Mouse (Mus musculus) liver, embryonic 16.5 days (tissue): ENCODE measurements around the gene Rplp2. TPM values are rescaled to one million over a fixed set of nuclear protein-coding genes. Genes with fewer than 3 reads are reported as not detected.
"Not testable (repeated sequence)": the region's sequence is repeated elsewhere in the genome, so short reads cannot be mapped to it uniquely, and the experiment has no call there.

Source experiments
- ATAC-seq: fragments of 200-750 bp; cut with Nextera tagmentation; 2 replicates; pipeline ENCODE4 v1.8.0; 2017; ENCODE audit warnings: low read depth, mild to moderate bottlenecking, moderate number of reproducible peaks, moderate library complexity
- H3K27ac ChIP-seq: fragments of 300-500 bp; sonication (generic); 2 replicates; pipeline ENCODE4 v1.5.1; 2014; ENCODE audit warnings: mild to moderate bottlenecking, low read length
- H3K27me3 ChIP-seq: fragments of 300-500 bp; sonication (generic); 2 replicates; pipeline ENCODE4 v1.6.1; 2014; ENCODE audit warnings: low read depth, low read length, mixed read lengths; ENCODE audit not compliant: control insufficient read depth, insufficient read depth
- H3K36me3 ChIP-seq: fragments of 300-500 bp; sonication (generic); 2 replicates; pipeline ENCODE4 v1.6.1; 2014; ENCODE audit warnings: mild to moderate bottlenecking; ENCODE audit not compliant: control insufficient read depth, insufficient read depth
- H3K4me1 ChIP-seq: fragments of 300-500 bp; sonication (generic); 2 replicates; pipeline ENCODE4 v1.6.1; 2014; ENCODE audit warnings: low read depth, low read length, mixed read lengths; ENCODE audit not compliant: control insufficient read depth
- H3K4me2 ChIP-seq: fragments of 300-500 bp; sonication (generic); 2 replicates; pipeline ENCODE4 v1.6.1; 2014; ENCODE audit warnings: low read depth, low read length, mixed read lengths
- H3K4me3 ChIP-seq: fragments of 300-500 bp; sonication (generic); 2 replicates; pipeline ENCODE4 v1.5.1; 2014; ENCODE audit warnings: low read depth, mild to moderate bottlenecking, low read length
- H3K9ac ChIP-seq: fragments of 300-500 bp; sonication (generic); 2 replicates; pipeline ENCODE4 v1.6.1; 2014; ENCODE audit warnings: low read depth, low read length
- H3K9me3 ChIP-seq: fragments of 300-500 bp; sonication (generic); replicated peaks from 2 replicates; pipeline ENCODE4 v1.6.1; 2016; ENCODE audit warnings: low read length; ENCODE audit not compliant: control insufficient read depth
- WGBS: fragments of 180-500 bp; shearing (Covaris S2); extraction: QIAGEN DNeasy Blood & Tissue Kit; methylation state at CpG from one replicate; pipeline ENCODE4 v1.1.7; 2014; ENCODE audit not compliant: insufficient replicate concordance; 5-methylcytosine and 5-hydroxymethylcytosine counted together
- polyA plus RNA-seq: library from polyadenylated mRNA; unstranded; fragments of >200 nt; fragmentation: Nextera tagmentation; extraction: Ambion mirVana; gene quantifications from 2 replicates; pipeline ENCODE4 v1.2.1, GENCODE M21; 2015

Rplp2 gene
- polyA plus RNA-seq, 1 experiment from 2014 or later: 644 TPM

- peaks cover 30% of the 10 kb centered on the region for H3K36me3 ChIP-seq
- 87% methylated on average over 9 of the region's 9 CpGs for WGBS
- no peaks in the 10 kb centered on the region for H3K9me3 ChIP-seq
- ATAC-seq: no peak
- H3K4me2 ChIP-seq: 0 out of 2 replicates have a peak overlapping the region, but pooled peaks have one; percentile 95
- H3K9ac ChIP-seq: no peak overlapping the region
- no peak overlapping the region for H3K27ac ChIP-seq
- H3K4me1 ChIP-seq: peaks cover 52% of the 10 kb centered on the region
- H3K27me3 ChIP-seq: no peaks in the 10 kb centered on the region
- no peak overlapping the region for H3K4me3 ChIP-seq
Measured at GRCm38 (mm10) chr7:141441460-141441859, 5.7 kb upstream of the Rplp2 start.

- Histone ChIP-seq H3K4me3 (peak overlapping the region; percentile 63), H3K27ac (no peak overlapping the region), H3K36me3 (peaks cover 30% of the 10 kb centered on the region), H3K9me3 (no peaks in the 10 kb centered on the region), H3K27me3 (no peaks in the 10 kb centered on the region), H3K9ac (peak overlapping the region; percentile 78), H3K4me2 (peak overlapping the region; percentile 95), H3K4me1 (peaks cover 48% of the 10 kb centered on the region)
- WGBS: 83% methylated on average over 13 of the region's 13 CpGs
- ATAC-seq: no peak
Measured at GRCm38 (mm10) chr7:141442199-141442598, 5.0 kb upstream of the Rplp2 start.

DNA sequence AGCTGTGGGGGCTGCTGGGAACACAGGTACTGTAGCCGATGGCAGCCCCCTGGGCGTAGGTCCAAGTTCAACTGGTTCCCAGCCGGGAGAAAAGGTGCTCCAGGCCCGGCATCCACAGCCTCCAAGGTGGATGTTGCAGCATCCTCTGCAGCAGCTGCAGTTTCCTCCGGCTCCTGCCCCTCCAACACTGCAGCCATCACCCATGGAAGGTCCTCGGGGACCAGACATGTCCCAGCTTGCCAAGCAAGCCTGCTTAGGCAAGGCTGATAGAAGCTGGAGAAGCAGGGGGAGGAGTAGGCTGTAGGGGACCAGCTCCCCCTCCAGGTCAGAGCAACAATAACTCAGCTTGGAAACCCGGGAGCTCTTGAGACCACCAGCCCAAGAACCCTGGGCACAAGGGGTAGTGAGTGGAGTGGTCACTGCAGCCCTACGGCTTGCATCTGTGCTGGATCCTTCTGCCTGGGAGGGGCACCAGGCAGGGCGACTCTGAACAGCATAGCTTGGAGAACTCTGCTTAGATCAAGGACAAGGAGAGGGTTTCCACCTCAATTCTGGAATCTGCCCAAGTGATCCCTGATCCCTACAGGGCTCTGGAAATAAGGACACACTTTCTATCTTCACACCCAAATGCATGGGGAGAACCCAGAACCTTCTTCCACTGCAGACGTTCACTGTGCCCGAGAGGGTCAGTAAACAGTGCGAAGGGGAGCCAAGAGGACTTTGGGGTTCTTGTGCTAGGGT lies 3.9 kb upstream of the Rplp2 start:
- ATAC-seq: no peak
- peak overlapping the region; percentile 63 for H3K4me3 ChIP-seq
- no peaks in the 10 kb centered on the region for H3K27me3 ChIP-seq
- peak overlapping the region; percentile 95 for H3K4me2 ChIP-seq
- 19% methylated on average over 12 of the region's 12 CpGs for WGBS
- peaks cover 30% of the 10 kb centered on the region for H3K36me3 ChIP-seq
- peak overlapping the region; percentile 68 for H3K27ac ChIP-seq
- H3K4me1 ChIP-seq: peaks cover 46% of the 10 kb centered on the region
- H3K9ac ChIP-seq: peak overlapping the region; percentile 78
- H3K9me3 ChIP-seq: no peaks in the 10 kb centered on the region

GRCm38 (mm10) chr7:141443828-141444237 lies 3.3 kb upstream of the Rplp2 start, which contains the start of gene Pidd1:
Pidd1 (minus strand) TSS chr7:141444025.
- Histone ChIP-seq H3K9me3 (no peaks in the 10 kb centered on the region), H3K27me3 (no peaks in the 10 kb centered on the region), H3K9ac (peak within 1 kb of the TSS; percentile 78), H3K27ac (peak within 1 kb of the TSS; percentile 84), H3K4me3 (peak within 1 kb of the TSS; percentile 63), H3K36me3 (peaks cover 27% of the 10 kb centered on the region), H3K4me1 (peaks cover 52% of the 10 kb centered on the region), H3K4me2 (peak within 1 kb of the TSS; percentile 95)
- ATAC-seq: peak; percentile 64
- WGBS: under 1% methylated on average over 25 of the region's 25 CpGs

DNA sequence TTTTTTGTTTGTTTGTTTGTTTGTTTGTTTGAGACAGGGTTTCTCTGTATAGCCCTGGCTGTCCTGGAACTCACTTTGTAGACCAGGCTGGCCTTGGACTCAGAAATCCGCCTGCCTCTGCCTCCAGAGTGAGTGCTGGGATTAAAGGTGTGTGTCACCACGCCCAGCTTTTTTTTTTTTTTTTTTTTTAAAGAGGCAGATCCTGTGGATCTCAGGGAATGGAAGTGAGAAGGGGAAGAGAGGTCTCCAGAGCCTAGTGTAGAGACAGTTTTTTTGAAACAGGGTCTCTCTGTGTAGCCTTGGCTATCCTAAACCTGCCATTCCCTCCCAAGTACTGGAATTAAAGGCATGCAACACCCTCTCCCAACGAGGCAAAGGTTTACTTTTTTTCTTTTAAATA lies 796 bp upstream of the Rplp2 start:
- ATAC-seq, H3K9ac ChIP-seq, H3K4me3 ChIP-seq, H3K9me3 ChIP-seq, H3K27me3 ChIP-seq, H3K27ac ChIP-seq: not testable (repeated sequence)
- 52% methylated on average over 3 of the region's 3 CpGs for WGBS
- Histone ChIP-seq H3K4me1 (peaks cover 54% of the 10 kb centered on the region), H3K4me2 (peak overlapping the region; percentile 81), H3K36me3 (peaks cover 17% of the 10 kb centered on the region)

- H3K9ac ChIP-seq: no peak overlapping the region; the same call in 1 of the 2 replicates
Measured at GRCm38 (mm10) chr7:141451928-141452327, 4.8 kb downstream of the Rplp2 start.

DNA sequence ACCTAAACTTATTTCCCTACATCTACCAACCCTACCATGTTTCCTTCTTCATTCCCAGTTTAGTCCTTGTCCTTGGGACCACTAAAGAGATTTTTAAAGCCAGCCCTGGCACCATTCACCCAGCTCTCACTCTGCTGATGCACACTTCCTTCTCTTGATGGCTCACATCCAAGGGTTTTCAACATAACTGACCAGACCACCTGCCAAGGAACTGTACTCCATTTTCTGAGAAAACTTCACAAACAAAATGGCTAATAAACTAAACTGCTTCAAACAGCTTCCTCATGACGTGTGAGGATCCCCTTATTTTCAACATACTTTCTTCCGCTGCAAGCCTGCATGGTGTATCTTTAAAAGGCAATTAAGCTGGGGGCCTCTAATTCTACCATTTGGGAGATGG lies 6.5 kb downstream of the Rplp2 start:
- peaks cover 39% of the 10 kb centered on the region for H3K4me1 ChIP-seq
- no peaks in the 10 kb centered on the region for H3K27me3 ChIP-seq
- no peak overlapping the region for H3K9ac ChIP-seq
- ATAC-seq: no peak
- no peak overlapping the region for H3K27ac ChIP-seq
- no peak overlapping the region for H3K4me3 ChIP-seq
- no peaks in the 10 kb centered on the region for H3K9me3 ChIP-seq
- H3K36me3 ChIP-seq: peaks cover 19% of the 10 kb centered on the region
- 70% methylated on average over 2 of the region's 2 CpGs for WGBS
- H3K4me2 ChIP-seq: no peak overlapping the region

More at GRCm38 (mm10) chr7:141451928-141452327, 4.8 kb downstream of the Rplp2 start:
- no peaks in the 10 kb centered on the region for H3K27me3 ChIP-seq
- no peak overlapping the region for H3K4me2 ChIP-seq
- H3K36me3 ChIP-seq: peaks cover 19% of the 10 kb centered on the region
- no peak overlapping the region for H3K4me3 ChIP-seq
- peaks cover 42% of the 10 kb centered on the region for H3K4me1 ChIP-seq
- H3K9me3 ChIP-seq: no peaks in the 10 kb centered on the region
- H3K27ac ChIP-seq: no peak overlapping the region
- ATAC-seq: no peak

- ATAC-seq: peak; percentile 91
- peak within 1 kb of the TSS; percentile 92 for H3K27ac ChIP-seq
- no peaks in the 10 kb centered on the region for H3K9me3 ChIP-seq
- H3K27me3 ChIP-seq: peaks cover 5% of the 10 kb centered on the region; the same call in 1 of the 2 replicates
- peak within 1 kb of the TSS; percentile 81 for H3K9ac ChIP-seq
- H3K4me3 ChIP-seq: peak within 1 kb of the TSS; percentile 90
- H3K4me1 ChIP-seq: peaks cover 31% of the 10 kb centered on the region
- WGBS: under 1% methylated on average over 42 of the region's 45 CpGs
- peaks cover 15% of the 10 kb centered on the region for H3K36me3 ChIP-seq
- peak within 1 kb of the TSS; percentile 100 for H3K4me2 ChIP-seq
Measured at GRCm38 (mm10) chr7:141454967-141455551, 7.9 kb downstream of the Rplp2 start, which contains the start of gene Pnpla2. Pnpla2 (plus strand) TSS chr7:141455198.
